Mouse (Mus musculus) forebrain, embryonic 13.5 days (tissue): ENCODE data around the gene Gm5447. TPM values are rescaled to one million over a fixed set of nuclear protein-coding genes. Genes with fewer than 3 reads are reported as not detected.
A peak's percentile ranks its signal among the peaks of the same experiment; 100 is the strongest.

Experiments
- ATAC-seq: fragments of 200-750 bp; cut with Nextera tagmentation; 2 replicates; pipeline ENCODE4 v1.8.0; 2017
- H3K27ac ChIP-seq: fragments of 300-500 bp; sonication (generic); 2 replicates; pipeline ENCODE4 v1.5.1; 2015; ENCODE audit warnings: inconsistent platforms, mild to moderate bottlenecking, moderate library complexity
- H3K27me3 ChIP-seq: fragments of 300-500 bp; sonication (generic); 2 replicates; pipeline ENCODE4 v1.6.1; 2015; ENCODE audit warnings: mild to moderate bottlenecking, inconsistent platforms
- H3K36me3 ChIP-seq: fragments of 300-500 bp; sonication (generic); 2 replicates; pipeline ENCODE4 v1.6.1; 2015; ENCODE audit warnings: mild to moderate bottlenecking, inconsistent platforms; ENCODE audit not compliant: poor library complexity, severe bottlenecking
- H3K4me1 ChIP-seq: fragments of 300-500 bp; sonication (generic); 2 replicates; pipeline ENCODE4 v1.6.1; 2015; ENCODE audit warnings: inconsistent platforms
- H3K4me2 ChIP-seq: fragments of 300-500 bp; sonication (generic); 2 replicates; pipeline ENCODE4 v1.6.1; 2015; ENCODE audit warnings: inconsistent platforms, mild to moderate bottlenecking, moderate library complexity
- H3K4me3 ChIP-seq: fragments of 300-500 bp; sonication (generic); 2 replicates; pipeline ENCODE4 v1.5.1; 2015; ENCODE audit warnings: mild to moderate bottlenecking, inconsistent platforms
- H3K9ac ChIP-seq: fragments of 300-500 bp; sonication (generic); 2 replicates; pipeline ENCODE4 v1.6.1; 2015; ENCODE audit warnings: mild to moderate bottlenecking, inconsistent platforms
- H3K9me3 ChIP-seq: fragments of 300-500 bp; sonication (generic); replicated peaks from 2 replicates; pipeline ENCODE4 v1.6.1; 2016; ENCODE audit warnings: inconsistent platforms
- WGBS: fragments of 180-500 bp; shearing (Covaris S2); methylation state at CpG from one replicate; pipeline ENCODE4 v1.1.7; 2015; 5-methylcytosine and 5-hydroxymethylcytosine counted together
- polyA plus RNA-seq: library from polyadenylated mRNA; unstranded; fragments of >200 nt; fragmentation: Nextera tagmentation; extraction: Ambion mirVana; gene quantifications from 2 replicates; pipeline ENCODE4 v1.2.1, GENCODE M21; 2015

The Gm5447 gene
- polyA plus RNA-seq, 1 experiment from 2014 or later: 0.12 TPM

DNA sequence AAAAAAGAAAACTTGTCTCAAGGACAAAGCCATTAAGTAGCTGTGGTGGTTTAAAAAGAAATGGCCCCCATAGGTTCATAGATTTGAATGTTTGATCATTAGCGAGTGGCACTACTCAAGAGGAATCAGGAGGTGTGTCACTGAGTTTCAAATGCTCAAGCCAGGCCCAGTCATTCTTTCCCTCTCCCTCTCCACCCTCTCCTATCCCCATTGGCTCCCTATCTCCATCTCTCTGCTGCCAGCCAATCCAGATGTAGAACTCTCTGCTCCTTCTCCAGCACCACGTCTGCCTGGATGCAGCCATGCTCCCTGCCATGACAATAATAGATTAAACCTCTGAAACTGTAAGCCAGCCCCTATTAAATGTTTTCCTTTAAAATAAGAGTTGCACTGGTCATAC, 12.1 kb upstream of the Gm5447 start:
- no peak overlapping the region for H3K27ac ChIP-seq
- no peak overlapping the region for H3K9ac ChIP-seq
- H3K4me2 ChIP-seq: no peak overlapping the region
- H3K4me1 ChIP-seq: peaks cover 16% of the 10 kb centered on the region
- no peaks in the 10 kb centered on the region for H3K9me3 ChIP-seq
- no peaks in the 10 kb centered on the region for H3K27me3 ChIP-seq
- ATAC-seq: no peak
- 50% methylated on average over 2 of the region's 2 CpGs for WGBS
- H3K36me3 ChIP-seq: no peaks in the 10 kb centered on the region
- no peak overlapping the region for H3K4me3 ChIP-seq

GRCm38 (mm10) chr13:30966507-30966911, 7.5 kb upstream of the Gm5447 start:
- H3K4me3 ChIP-seq: no peak overlapping the region
- H3K4me2 ChIP-seq: peak overlapping the region; percentile 45
- H3K27ac ChIP-seq: no peak overlapping the region; the same call in 1 of the 2 replicates
- peaks cover 19% of the 10 kb centered on the region for H3K4me1 ChIP-seq
- 20% methylated on average over 10 of the region's 10 CpGs for WGBS
- peak; percentile 63 for ATAC-seq
- no peak overlapping the region for H3K9ac ChIP-seq
- H3K36me3 ChIP-seq: no peaks in the 10 kb centered on the region
- H3K27me3 ChIP-seq: no peaks in the 10 kb centered on the region
- H3K9me3 ChIP-seq: no peaks in the 10 kb centered on the region

DNA sequence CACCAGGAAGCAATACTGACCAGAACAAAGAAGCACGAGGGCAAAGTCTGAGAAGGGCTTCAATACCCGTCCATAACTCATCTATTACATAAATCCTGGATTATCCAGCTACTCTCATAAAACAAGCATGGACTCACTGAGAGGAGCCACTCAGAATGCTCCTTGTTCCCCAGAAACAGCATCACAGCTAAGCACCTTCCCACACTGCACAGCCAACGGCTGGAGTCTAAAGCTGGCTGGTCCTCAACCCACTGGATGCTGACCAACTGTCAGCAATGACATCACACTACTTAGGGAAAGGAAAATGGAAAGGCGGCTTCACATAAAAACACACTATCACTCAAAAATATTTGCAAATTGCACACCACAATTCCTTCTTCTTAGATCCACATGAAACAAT, 5.7 kb upstream of the Gm5447 start:
- Histone ChIP-seq H3K4me1 (peaks cover 26% of the 10 kb centered on the region), H3K36me3 (no peaks in the 10 kb centered on the region), H3K4me3 (no peak overlapping the region), H3K27me3 (no peaks in the 10 kb centered on the region), H3K4me2 (no peak overlapping the region), H3K27ac (no peak overlapping the region), H3K9me3 (no peaks in the 10 kb centered on the region), H3K9ac (no peak overlapping the region)
- WGBS: 64% methylated on average over 4 of the region's 4 CpGs
- ATAC-seq: no peak

DNA sequence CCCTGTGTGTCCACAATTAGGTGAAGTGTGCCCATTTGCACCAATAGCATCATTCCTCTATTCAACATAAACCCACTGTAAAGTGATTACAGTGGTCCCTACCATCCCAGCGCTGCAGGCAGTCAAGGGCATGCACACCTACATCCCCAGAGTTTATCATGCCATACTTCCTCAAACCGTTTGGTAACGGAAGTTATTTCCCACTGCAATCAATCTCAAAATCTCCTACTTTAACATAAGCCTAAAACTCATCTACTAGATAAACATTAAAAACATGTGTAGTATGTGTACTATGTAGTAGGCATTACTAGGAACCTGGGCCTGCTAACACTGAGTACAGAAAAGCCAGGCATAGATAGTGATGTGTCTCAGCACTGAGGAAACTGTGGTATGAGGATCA, 3.0 kb upstream of the Gm5447 start:
- Histone ChIP-seq H3K4me3 (no peak overlapping the region), H3K36me3 (no peaks in the 10 kb centered on the region), H3K9ac (no peak overlapping the region), H3K4me1 (peaks cover 27% of the 10 kb centered on the region), H3K27me3 (no peaks in the 10 kb centered on the region), H3K9me3 (no peaks in the 10 kb centered on the region), H3K4me2 (no peak overlapping the region), H3K27ac (no peak overlapping the region)
- no peak for ATAC-seq
- 94% methylated on average over 3 of the region's 3 CpGs for WGBS

DNA sequence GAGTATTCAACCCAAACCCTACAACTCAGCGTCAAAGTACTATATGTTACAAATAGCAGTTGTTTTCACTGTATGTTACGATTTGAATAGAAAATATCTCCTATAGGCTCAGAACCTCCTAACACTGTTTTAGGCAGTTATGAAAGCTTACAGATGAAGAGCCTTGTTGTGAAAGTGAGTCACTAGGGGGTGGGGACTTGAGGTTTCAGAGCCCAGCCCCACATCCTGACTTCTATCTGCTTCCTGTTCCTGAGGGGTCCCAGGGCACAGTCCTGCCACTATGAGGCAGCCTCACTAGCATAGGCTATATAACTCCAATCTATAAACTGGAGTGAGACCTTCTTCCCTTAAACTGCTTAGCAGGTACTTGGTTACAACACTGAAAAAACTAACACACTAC, 1.9 kb upstream of the Gm5447 start:
- whole genome bisulfite sequencing: 89% methylated on average over 2 of the region's 2 CpGs
- Histone ChIP-seq H3K9ac (no peak overlapping the region), H3K4me2 (no peak overlapping the region), H3K27ac (no peak overlapping the region), H3K4me3 (no peak overlapping the region), H3K4me1 (peaks cover 16% of the 10 kb centered on the region; the same call in 1 of the 2 replicates), H3K36me3 (no peaks in the 10 kb centered on the region), H3K9me3 (no peaks in the 10 kb centered on the region), H3K27me3 (no peaks in the 10 kb centered on the region)
- ATAC-seq: no peak

DNA sequence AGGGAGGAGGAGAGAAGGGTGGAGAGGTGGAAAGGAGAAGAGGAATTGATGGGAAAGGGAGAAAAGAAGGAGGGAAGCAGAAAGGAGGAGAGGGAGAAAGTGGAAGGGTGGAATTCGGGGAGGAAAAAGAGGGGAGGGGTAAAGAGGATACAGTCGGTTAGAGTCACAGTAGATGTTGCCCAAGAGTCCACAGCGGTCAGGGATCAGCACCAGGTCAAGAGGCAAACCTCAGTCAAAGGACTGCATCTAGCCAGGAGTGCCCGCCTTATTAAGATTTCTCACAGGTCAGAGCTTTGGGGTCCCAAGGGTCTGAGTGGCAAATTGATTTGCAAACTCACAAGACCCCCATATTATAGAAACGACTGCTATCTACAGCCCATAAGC, 235 bp downstream of the Gm5447 start:
- Histone ChIP-seq H3K9me3 (no peaks in the 10 kb centered on the region), H3K36me3 (no peaks in the 10 kb centered on the region), H3K4me1 (peaks cover 14% of the 10 kb centered on the region; the same call in 1 of the 2 replicates), H3K4me2 (peak overlapping the region; percentile 67), H3K27ac (no peak overlapping the region), H3K9ac (peak overlapping the region; percentile 92), H3K4me3 (peak overlapping the region; percentile 90), H3K27me3 (no peaks in the 10 kb centered on the region)
- ATAC-seq: peak; percentile 51
- WGBS: 29% methylated on average over 5 of the region's 5 CpGs

DNA sequence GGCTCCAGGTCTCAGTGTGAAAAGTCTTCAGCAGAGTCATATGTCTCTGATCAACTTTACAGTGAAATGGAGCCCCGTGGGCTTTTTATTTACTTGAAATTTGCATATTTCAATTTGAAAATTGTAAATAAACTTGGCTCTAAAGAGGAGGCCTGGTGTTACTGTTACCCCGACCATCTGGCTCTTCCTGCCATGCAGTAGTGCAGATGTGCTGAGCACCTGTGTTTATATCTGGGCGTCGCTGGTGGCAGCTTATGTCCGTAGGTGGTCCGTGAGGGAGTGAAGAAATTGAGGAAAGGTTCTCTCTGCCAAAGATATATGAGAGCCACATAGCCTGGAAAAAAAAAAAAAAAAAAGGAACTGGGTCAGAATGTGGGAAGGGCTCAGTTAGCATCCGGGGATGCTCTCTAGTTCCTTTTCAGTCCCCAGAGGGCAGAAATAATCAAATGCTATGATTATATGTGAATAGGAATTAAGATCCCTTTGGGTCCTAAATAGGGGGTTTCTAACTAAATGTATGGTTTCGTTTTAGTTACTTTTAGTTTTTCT, 2.6 kb downstream of the Gm5447 start:
- no peak overlapping the region for H3K27ac ChIP-seq
- H3K4me3 ChIP-seq: no peak overlapping the region
- H3K9ac ChIP-seq: no peak overlapping the region
- H3K27me3 ChIP-seq: no peaks in the 10 kb centered on the region
- no peak overlapping the region for H3K4me2 ChIP-seq
- 64% methylated on average over 8 of the region's 8 CpGs for WGBS
- ATAC-seq: no peak
- peaks cover 11% of the 10 kb centered on the region; the same call in 1 of the 2 replicates for H3K4me1 ChIP-seq
- no peaks in the 10 kb centered on the region for H3K36me3 ChIP-seq
- H3K9me3 ChIP-seq: no peaks in the 10 kb centered on the region

DNA sequence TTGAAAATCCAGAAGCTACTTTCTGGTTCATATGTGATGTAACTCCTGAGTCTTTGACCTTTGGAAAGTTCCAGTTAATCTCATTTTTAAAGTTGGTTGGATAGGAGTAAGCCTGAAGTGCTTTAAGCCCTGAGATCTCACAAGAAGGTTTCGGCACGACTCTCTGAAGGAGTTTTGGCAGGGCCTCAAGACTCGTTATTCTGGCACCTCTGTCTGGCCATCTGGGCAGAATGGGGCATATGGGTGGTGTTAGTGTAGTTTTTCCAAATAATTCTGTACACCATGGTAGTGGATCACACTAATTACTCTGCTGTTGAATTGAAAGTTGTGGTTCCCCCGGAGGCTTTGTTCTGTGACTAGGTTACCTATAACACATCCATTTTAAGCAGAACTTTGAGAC, 4.2 kb downstream of the Gm5447 start:
- no peaks in the 10 kb centered on the region for H3K27me3 ChIP-seq
- H3K4me2 ChIP-seq: no peak overlapping the region
- H3K36me3 ChIP-seq: no peaks in the 10 kb centered on the region
- no peak overlapping the region for H3K4me3 ChIP-seq
- H3K9ac ChIP-seq: no peak overlapping the region
- ATAC-seq: peak; percentile 22
- peaks cover 5% of the 10 kb centered on the region; the same call in 1 of the 2 replicates for H3K4me1 ChIP-seq
- 29% methylated on average over 4 of the region's 4 CpGs for WGBS
- H3K9me3 ChIP-seq: no peaks in the 10 kb centered on the region
- H3K27ac ChIP-seq: no peak overlapping the region

DNA sequence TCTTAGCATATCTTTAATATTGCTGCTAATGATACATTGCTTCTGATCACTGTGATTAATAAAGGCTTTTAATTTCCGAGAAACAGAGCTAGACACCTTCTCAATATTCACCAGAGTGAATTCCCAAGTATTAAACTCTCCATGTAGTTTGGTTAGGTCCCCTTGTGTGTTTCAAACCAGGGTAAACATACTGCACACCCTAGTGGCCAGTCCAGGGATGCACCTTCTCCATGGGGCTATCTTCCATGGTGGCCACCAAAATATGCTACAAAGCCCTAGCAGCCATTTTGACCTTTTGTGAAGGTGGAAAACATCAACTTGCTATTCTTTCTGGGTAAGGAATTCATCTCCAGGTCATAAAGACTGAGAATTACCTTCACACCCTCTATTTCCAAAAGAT, 7.7 kb downstream of the Gm5447 start:
- Histone ChIP-seq H3K4me1 (peaks cover 8% of the 10 kb centered on the region), H3K4me2 (no peak overlapping the region), H3K4me3 (no peak overlapping the region), H3K9me3 (no peaks in the 10 kb centered on the region), H3K27ac (no peak overlapping the region), H3K36me3 (no peaks in the 10 kb centered on the region), H3K27me3 (peaks cover 14% of the 10 kb centered on the region), H3K9ac (no peak overlapping the region)
- ATAC-seq: no peak
- WGBS: 79% methylated on average over 1 of the region's 1 CpGs

GRCm38 (mm10) chr13:30985275-30985597, 11.2 kb downstream of the Gm5447 start:
- H3K4me3 ChIP-seq: peak overlapping the region; percentile 33
- peaks cover 22% of the 10 kb centered on the region for H3K27me3 ChIP-seq
- no peaks in the 10 kb centered on the region for H3K36me3 ChIP-seq
- WGBS: 18% methylated on average over 13 of the region's 13 CpGs
- H3K4me1 ChIP-seq: peaks cover 8% of the 10 kb centered on the region
- H3K9ac ChIP-seq: peak overlapping the region; percentile 58
- H3K27ac ChIP-seq: no peak overlapping the region
- no peak for ATAC-seq
- H3K9me3 ChIP-seq: no peaks in the 10 kb centered on the region
- peak overlapping the region; percentile 67 for H3K4me2 ChIP-seq

DNA sequence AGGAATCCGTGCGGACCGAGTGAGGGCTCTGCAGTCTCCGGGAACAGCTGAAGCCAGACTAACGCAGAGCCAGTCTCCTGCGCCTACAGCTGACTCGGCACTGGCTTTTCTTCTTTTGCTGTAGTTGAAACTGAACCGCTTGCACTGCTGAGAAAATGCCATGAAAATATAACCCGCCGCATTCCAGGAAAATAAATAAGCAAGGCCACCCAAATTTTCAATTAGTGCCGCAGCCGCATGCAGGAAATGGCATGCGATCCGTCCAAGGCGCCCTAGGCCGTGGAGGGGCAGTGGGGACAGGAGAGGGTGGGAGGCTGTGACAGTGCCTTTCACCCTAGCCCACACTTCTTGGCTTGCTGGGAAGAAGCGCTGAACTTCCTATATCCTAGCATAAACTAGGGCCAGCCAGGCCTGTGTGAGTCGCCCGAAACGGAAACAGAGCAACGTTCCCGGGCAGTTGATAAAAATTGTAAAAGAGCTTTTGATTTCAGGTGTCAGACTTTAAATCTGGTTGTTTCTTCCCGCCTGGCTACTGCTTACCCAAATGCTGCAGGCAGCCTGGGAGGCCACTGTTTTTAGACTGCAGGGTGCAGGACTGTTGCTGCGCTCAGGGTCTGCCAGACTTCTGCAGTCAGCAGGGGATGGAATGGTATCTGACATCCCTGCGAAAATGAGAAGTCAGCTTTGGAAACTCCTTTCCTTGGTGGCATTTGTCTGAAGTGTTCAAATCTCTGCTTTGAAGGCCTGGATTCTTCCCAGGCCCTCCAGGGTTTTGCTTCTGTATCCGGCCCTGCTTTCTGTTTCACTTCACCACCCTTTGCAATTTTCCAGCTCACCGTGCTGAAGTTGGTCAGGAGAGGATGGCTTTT, 11.8 kb downstream of the Gm5447 start:
- H3K36me3 ChIP-seq: no peaks in the 10 kb centered on the region
- 19% methylated on average over 27 of the region's 27 CpGs for WGBS
- ATAC-seq: peak; percentile 86
- peaks cover 22% of the 10 kb centered on the region for H3K27me3 ChIP-seq
- H3K9me3 ChIP-seq: no peaks in the 10 kb centered on the region
- H3K4me2 ChIP-seq: peak overlapping the region; percentile 67
- no peak overlapping the region for H3K27ac ChIP-seq
- peaks cover 8% of the 10 kb centered on the region for H3K4me1 ChIP-seq
- H3K4me3 ChIP-seq: peak overlapping the region; percentile 33
- peak overlapping the region; percentile 58 for H3K9ac ChIP-seq

DNA sequence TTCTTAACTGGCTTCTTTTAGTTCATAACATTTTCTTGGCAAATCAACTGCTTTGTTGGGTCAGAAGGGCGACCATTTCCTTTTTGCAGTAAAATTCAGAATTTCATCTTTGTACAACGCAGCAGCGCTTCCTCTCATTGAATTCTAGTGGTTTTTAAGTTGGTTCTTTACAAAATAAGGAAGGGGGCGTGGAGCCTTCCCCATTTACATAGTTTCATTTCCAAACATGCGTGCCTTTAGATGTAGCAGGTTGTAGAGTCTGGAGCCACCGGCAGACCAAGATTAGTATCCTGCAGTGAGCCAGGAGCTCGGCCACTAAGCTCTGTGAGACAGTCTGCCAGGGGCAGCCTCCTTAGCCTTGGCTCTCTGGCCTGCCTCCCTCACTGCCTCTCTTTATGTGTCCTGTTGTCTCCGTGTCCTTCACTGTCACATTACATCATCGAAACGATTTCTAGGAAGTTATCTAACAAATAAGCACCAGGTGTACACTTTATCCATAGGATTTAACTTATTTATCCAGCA, 13.0 kb downstream of the Gm5447 start:
- H3K27me3 ChIP-seq: peaks cover 22% of the 10 kb centered on the region
- no peak for ATAC-seq
- H3K36me3 ChIP-seq: no peaks in the 10 kb centered on the region
- no peak overlapping the region for H3K27ac ChIP-seq
- no peak overlapping the region for H3K4me3 ChIP-seq
- no peaks in the 10 kb centered on the region for H3K9me3 ChIP-seq
- 66% methylated on average over 10 of the region's 10 CpGs for WGBS
- H3K4me1 ChIP-seq: peaks cover 8% of the 10 kb centered on the region
- H3K4me2 ChIP-seq: no peak overlapping the region
- no peak overlapping the region for H3K9ac ChIP-seq
